Mouse (Mus musculus): ENCODE measurements around the gene Leng9. TPM values are rescaled to one million over a fixed set of nuclear protein-coding genes. Genes with fewer than 3 reads are reported as not detected.
A peak's percentile ranks its signal among the peaks of the same experiment; 100 is the strongest.

Gene Leng9
- polyA plus RNA-seq, 1 experiment from 2014 or later: 6.8 TPM

GRCm38 (mm10) chr7:4145552-4146190, 4.5 kb downstream of the Leng9 start:
- WGBS: 65% methylated on average over 6 of the region's 6 CpGs
- no peak overlapping the region for H3K4me2 ChIP-seq (ENCODE audit: low read depth, low read length)

GRCm38 (mm10) chr7:4144766-4145551, 5.2 kb downstream of the Leng9 start:
- peaks cover 20% of the 10 kb centered on the region for H3K4me1 ChIP-seq (ENCODE audit: control insufficient read depth, insufficient read depth, low read length)
- no peak for ATAC-seq

More at GRCm38 (mm10) chr7:4145552-4146190, 4.5 kb downstream of the Leng9 start:
- H3K36me3 ChIP-seq (ENCODE audit: control insufficient read depth, insufficient read depth, low read length): peaks cover 47% of the 10 kb centered on the region
- H3K27me3 ChIP-seq (replicated peaks; ENCODE audit: control insufficient read depth, insufficient read depth, low read length): no peaks in the 10 kb centered on the region
- H3K4me1 ChIP-seq (ENCODE audit: control insufficient read depth, insufficient read depth, low read length): peaks cover 23% of the 10 kb centered on the region
- ATAC-seq: no peak
- no peak overlapping the region for H3K9ac ChIP-seq (ENCODE audit: low read depth, low read length)
- H3K4me3 ChIP-seq (ENCODE audit: low read length): no peak overlapping the region
- H3K27ac ChIP-seq (ENCODE audit: low read length): no peak overlapping the region
- no peaks in the 10 kb centered on the region for H3K9me3 ChIP-seq (ENCODE audit: control insufficient read depth, low read length)

GRCm38 (mm10) chr7:4144046-4144445, 6.1 kb downstream of the Leng9 start:
- Histone ChIP-seq H3K9me3 (ENCODE audit: control insufficient read depth, low read length) (no peaks in the 10 kb centered on the region), H3K4me2 (ENCODE audit: low read depth, low read length) (no peak overlapping the region), H3K4me1 (ENCODE audit: control insufficient read depth, insufficient read depth, low read length) (peaks cover 20% of the 10 kb centered on the region), H3K27ac (ENCODE audit: low read length) (no peak overlapping the region), H3K9ac (ENCODE audit: low read depth, low read length) (no peak overlapping the region), H3K36me3 (ENCODE audit: control insufficient read depth, insufficient read depth, low read length) (peaks cover 54% of the 10 kb centered on the region), H3K4me3 (ENCODE audit: low read length) (no peak overlapping the region), H3K27me3 (replicated peaks; ENCODE audit: control insufficient read depth, insufficient read depth, low read length) (no peaks in the 10 kb centered on the region)
- no peak for ATAC-seq
- WGBS: 93% methylated on average over 13 of the region's 13 CpGs

More at GRCm38 (mm10) chr7:4144766-4145551, 5.2 kb downstream of the Leng9 start:
- Histone ChIP-seq H3K27ac (ENCODE audit: low read length) (no peak overlapping the region), H3K36me3 (ENCODE audit: control insufficient read depth, insufficient read depth, low read length) (peaks cover 47% of the 10 kb centered on the region), H3K4me3 (ENCODE audit: low read length) (no peak overlapping the region), H3K27me3 (replicated peaks; ENCODE audit: control insufficient read depth, insufficient read depth, low read length) (no peaks in the 10 kb centered on the region), H3K4me2 (ENCODE audit: low read depth, low read length) (no peak overlapping the region), H3K9ac (ENCODE audit: low read depth, low read length) (no peak overlapping the region), H3K9me3 (ENCODE audit: control insufficient read depth, low read length) (no peaks in the 10 kb centered on the region)
- 93% methylated on average over 20 of the region's 20 CpGs for WGBS

- Histone ChIP-seq H3K27ac (ENCODE audit: low read length) (no peak overlapping the region), H3K4me1 (ENCODE audit: control insufficient read depth, insufficient read depth, low read length) (peaks cover 16% of the 10 kb centered on the region), H3K4me2 (ENCODE audit: low read depth, low read length) (no peak overlapping the region), H3K4me3 (ENCODE audit: low read length) (no peak overlapping the region), H3K27me3 (replicated peaks; ENCODE audit: control insufficient read depth, insufficient read depth, low read length) (no peaks in the 10 kb centered on the region), H3K9ac (ENCODE audit: low read depth, low read length) (no peak overlapping the region), H3K9me3 (ENCODE audit: control insufficient read depth, low read length) (no peaks in the 10 kb centered on the region), H3K36me3 (ENCODE audit: control insufficient read depth, insufficient read depth, low read length) (peaks cover 57% of the 10 kb centered on the region)
- 96% methylated on average over 19 of the region's 19 CpGs for WGBS
- no peak for ATAC-seq
Observed at GRCm38 (mm10) chr7:4143506-4143905, 6.7 kb downstream of the Leng9 start.

- Histone ChIP-seq H3K4me2 (ENCODE audit: low read depth, low read length) (no peak overlapping the region), H3K4me3 (ENCODE audit: low read length) (no peak overlapping the region), H3K4me1 (ENCODE audit: control insufficient read depth, insufficient read depth, low read length) (peaks cover 14% of the 10 kb centered on the region), H3K36me3 (ENCODE audit: control insufficient read depth, insufficient read depth, low read length) (peaks cover 57% of the 10 kb centered on the region), H3K27ac (ENCODE audit: low read length) (no peak overlapping the region), H3K9me3 (ENCODE audit: control insufficient read depth, low read length) (no peaks in the 10 kb centered on the region), H3K9ac (ENCODE audit: low read depth, low read length) (no peak overlapping the region), H3K27me3 (replicated peaks; ENCODE audit: control insufficient read depth, insufficient read depth, low read length) (no peaks in the 10 kb centered on the region)
- no peak for ATAC-seq
- 96% methylated on average over 10 of the region's 10 CpGs for WGBS
Observed at GRCm38 (mm10) chr7:4142796-4143445, 7.3 kb downstream of the Leng9 start.

- H3K36me3 ChIP-seq (ENCODE audit: control insufficient read depth, insufficient read depth, low read length): peaks cover 57% of the 10 kb centered on the region
- no peak overlapping the region for H3K4me2 ChIP-seq (ENCODE audit: low read depth, low read length)
- no peaks in the 10 kb centered on the region for H3K27me3 ChIP-seq (replicated peaks; ENCODE audit: control insufficient read depth, insufficient read depth, low read length)
- H3K27ac ChIP-seq (ENCODE audit: low read length): no peak overlapping the region
- H3K9me3 ChIP-seq (ENCODE audit: control insufficient read depth, low read length): no peaks in the 10 kb centered on the region
- WGBS: 90% methylated on average over 6 of the region's 6 CpGs
- peaks cover 8% of the 10 kb centered on the region for H3K4me1 ChIP-seq (ENCODE audit: control insufficient read depth, insufficient read depth, low read length)
- no peak overlapping the region for H3K9ac ChIP-seq (ENCODE audit: low read depth, low read length)
- ATAC-seq: no peak
- H3K4me3 ChIP-seq (ENCODE audit: low read length): no peak overlapping the region
Observed at GRCm38 (mm10) chr7:4141648-4142325, 8.4 kb downstream of the Leng9 start.

- Histone ChIP-seq H3K36me3 (ENCODE audit: control insufficient read depth, insufficient read depth, low read length) (peaks cover 38% of the 10 kb centered on the region), H3K4me1 (ENCODE audit: control insufficient read depth, insufficient read depth, low read length) (peaks cover 7% of the 10 kb centered on the region), H3K27me3 (replicated peaks; ENCODE audit: control insufficient read depth, insufficient read depth, low read length) (no peaks in the 10 kb centered on the region), H3K4me2 (ENCODE audit: low read depth, low read length) (no peak overlapping the region), H3K9ac (ENCODE audit: low read depth, low read length) (no peak overlapping the region), H3K9me3 (ENCODE audit: control insufficient read depth, low read length) (no peaks in the 10 kb centered on the region), H3K27ac (ENCODE audit: low read length) (no peak overlapping the region), H3K4me3 (ENCODE audit: low read length) (no peak overlapping the region)
- 89% methylated on average over 5 of the region's 5 CpGs for WGBS
- no peak for ATAC-seq
Observed at GRCm38 (mm10) chr7:4139391-4139790, 10.8 kb downstream of the Leng9 start.

- no peak overlapping the region for H3K27ac ChIP-seq (ENCODE audit: low read length)
- H3K4me3 ChIP-seq (ENCODE audit: low read length): no peak overlapping the region
- WGBS: 95% methylated on average over 7 of the region's 7 CpGs
- peaks cover 32% of the 10 kb centered on the region for H3K36me3 ChIP-seq (ENCODE audit: control insufficient read depth, insufficient read depth, low read length)
- H3K4me2 ChIP-seq (ENCODE audit: low read depth, low read length): no peak overlapping the region
- H3K9me3 ChIP-seq (ENCODE audit: control insufficient read depth, low read length): no peaks in the 10 kb centered on the region
- no peak for ATAC-seq
- no peak overlapping the region for H3K9ac ChIP-seq (ENCODE audit: low read depth, low read length)
- peaks cover 7% of the 10 kb centered on the region for H3K4me1 ChIP-seq (ENCODE audit: control insufficient read depth, insufficient read depth, low read length)
- H3K27me3 ChIP-seq (replicated peaks; ENCODE audit: control insufficient read depth, insufficient read depth, low read length): no peaks in the 10 kb centered on the region
Observed at GRCm38 (mm10) chr7:4138671-4139070, 11.5 kb downstream of the Leng9 start.

GRCm38 (mm10) chr7:4138181-4138580, 12.0 kb downstream of the Leng9 start:
- H3K4me1 ChIP-seq (ENCODE audit: control insufficient read depth, insufficient read depth, low read length): peaks cover 7% of the 10 kb centered on the region
- no peaks in the 10 kb centered on the region for H3K27me3 ChIP-seq (replicated peaks; ENCODE audit: control insufficient read depth, insufficient read depth, low read length)
- H3K4me2 ChIP-seq (ENCODE audit: low read depth, low read length): peak overlapping the region; percentile 89
- peak overlapping the region; percentile 13; the same call in 1 of the 2 replicates for H3K9ac ChIP-seq (ENCODE audit: low read depth, low read length)
- peaks cover 27% of the 10 kb centered on the region for H3K36me3 ChIP-seq (ENCODE audit: control insufficient read depth, insufficient read depth, low read length)
- H3K9me3 ChIP-seq (ENCODE audit: control insufficient read depth, low read length): no peaks in the 10 kb centered on the region
- no peak for ATAC-seq
- H3K4me3 ChIP-seq (ENCODE audit: low read length): peak overlapping the region; percentile 91; the same call in 1 of the 2 replicates
- 89% methylated on average over 2 of the region's 2 CpGs for WGBS
- H3K27ac ChIP-seq (ENCODE audit: low read length): no peak overlapping the region
